Mouse (Mus musculus) left cerebral cortex, adult 9 months (tissue): Measurements from ENCODE around the gene Rps27.
"Not testable (repeated sequence)": the region's sequence is repeated elsewhere in the genome, so short reads cannot be mapped to it uniquely, and the experiment has no call there.

Experiments used
- DNase-seq, 2 experiments: peaks; one replicate each; pipeline ENCODE4 v3.0.0; 2022; ENCODE audit warnings: low spot score in 2 of 2

Rps27 gene

DNA sequence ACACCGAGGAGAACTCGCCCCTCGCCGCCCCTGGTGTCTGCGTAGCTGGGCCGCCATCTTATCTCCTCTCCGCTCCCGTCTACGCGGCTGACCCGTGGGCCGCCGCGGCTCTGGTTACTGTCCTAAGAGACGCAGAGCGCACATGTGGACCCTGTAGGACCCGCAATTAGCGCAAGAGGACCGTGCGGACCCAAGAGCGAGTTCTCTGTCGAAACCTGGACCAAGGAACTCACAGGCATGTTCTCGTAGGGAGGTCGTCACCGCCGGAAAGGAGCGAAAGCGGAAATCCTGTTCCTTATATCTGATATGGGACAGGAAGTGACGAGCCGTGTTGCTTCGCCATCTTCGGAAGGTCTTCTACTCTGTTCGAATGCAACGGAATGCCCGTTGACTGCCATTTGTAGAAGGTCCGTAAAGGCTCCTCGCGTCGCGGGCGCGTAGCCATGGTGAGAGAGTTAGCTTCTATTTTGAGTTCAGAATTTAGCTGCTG lies at the start of gene Rps27, which contains the start of gene Rab13:
TSS of gene Rps27 (minus strand) at position 275 of the 490 bp plus-strand sequence.
TSS of gene Rab13 (plus strand) at position 319 of the 490 bp plus-strand sequence.
- peak; percentile 86 to 95 for DNase-seq

DNA sequence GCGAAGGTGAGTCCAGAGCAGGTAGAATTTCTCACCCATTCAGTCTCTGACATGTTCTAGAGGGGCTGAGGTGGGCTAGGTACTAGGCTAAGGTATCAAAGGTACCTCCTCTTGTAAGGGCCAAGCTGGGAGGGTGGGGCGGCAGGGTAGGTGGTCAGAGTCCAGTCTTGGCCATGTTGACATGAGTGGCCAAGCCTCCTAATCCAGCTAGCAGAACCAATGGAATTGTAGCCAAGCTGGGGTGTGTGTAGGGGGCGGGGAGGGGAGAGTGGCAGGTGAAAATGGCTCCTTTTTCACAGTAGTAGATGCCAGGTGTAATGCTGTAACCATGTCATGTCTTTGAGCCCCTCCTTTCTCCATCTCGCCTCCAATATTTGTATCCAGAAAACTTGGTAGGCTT lies 45.1 kb upstream of the Rps27 start:
- DNase-seq: no peak

DNA sequence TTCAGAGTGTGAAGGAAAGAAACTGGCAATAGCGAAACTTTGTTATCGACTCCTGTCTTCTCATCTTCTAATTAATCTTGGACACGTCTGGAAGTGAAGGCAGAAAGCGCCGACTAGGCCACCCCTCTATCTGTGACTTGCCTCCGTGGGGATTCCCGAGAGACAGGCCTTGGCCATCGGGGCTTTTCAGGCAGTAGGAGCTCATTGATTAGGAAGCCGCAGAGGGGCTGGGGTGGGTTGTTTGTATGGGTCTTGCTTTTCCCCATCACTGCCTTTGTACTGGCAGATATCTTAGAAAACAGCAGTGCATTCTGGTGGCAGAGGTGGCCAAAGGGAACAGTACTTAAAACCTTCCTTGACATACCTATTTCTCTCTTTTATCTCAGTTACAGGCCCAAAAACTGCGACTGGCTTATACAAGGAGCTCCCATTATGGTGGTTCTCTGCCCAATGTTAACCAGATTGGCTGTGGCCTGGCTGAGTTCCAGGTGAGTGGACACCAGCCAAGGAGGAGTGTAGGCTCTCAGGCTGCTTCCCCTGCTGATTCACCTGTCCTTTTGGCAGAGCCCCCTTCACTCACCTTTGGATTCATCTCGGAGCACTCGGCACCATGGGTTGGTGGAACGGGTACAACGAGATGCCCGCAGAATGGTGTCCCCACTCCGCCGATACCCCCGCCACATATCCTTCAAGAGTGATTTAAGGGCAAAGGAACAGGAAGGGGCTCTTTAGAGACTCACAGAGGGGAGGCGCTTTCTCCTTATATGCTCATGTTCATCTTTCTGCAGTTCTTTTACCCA lies 43.5 kb upstream of the Rps27 start:
- no peak for DNase-seq

DNA sequence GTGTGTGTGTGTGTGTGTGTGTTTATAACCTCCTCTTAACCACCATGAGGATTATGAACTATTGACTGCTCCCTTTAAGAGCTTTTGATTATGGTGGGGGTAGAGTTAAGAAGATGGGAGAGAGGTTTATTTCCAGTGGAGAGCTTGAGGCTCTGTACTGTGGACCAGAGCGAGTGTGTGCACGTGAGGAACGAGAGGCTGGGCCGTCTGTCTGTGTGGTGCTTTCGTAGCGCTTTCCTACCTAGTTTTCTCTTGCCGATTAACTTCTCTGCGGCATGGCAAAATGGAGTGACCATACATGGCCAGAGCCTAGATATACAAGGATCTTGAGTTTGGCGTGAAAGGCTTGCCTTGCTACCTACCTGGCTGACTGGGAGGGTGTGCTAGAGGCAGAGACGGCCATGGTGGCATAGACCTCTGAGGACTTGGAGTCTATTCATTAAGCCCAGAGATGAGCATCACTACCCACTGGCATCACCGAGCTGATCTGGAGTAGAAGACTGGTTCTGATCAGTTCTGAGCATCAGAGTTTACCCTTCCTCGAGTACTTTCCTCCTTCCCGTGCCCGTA lies 42.4 kb upstream of the Rps27 start:
- DNase-seq: no peak

DNA sequence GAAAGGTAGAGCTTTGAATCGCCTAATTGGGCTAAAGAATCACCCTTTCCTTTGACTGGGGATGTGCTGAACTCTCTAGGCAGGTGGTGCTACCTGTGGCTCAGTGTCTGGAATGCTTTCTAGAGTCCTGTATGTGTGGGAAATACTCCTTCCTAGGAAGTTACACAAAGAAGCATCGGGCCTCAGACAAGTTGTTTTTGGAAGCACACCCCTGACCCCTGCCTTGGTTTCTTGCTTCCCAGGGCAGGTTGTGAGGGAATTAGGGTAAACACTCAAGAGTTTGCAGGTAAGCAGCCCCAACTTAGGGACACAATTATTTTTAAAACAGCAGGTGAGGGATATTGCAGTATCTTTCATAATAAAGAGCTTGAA lies 41.7 kb upstream of the Rps27 start:
- no peak for DNase-seq

DNA sequence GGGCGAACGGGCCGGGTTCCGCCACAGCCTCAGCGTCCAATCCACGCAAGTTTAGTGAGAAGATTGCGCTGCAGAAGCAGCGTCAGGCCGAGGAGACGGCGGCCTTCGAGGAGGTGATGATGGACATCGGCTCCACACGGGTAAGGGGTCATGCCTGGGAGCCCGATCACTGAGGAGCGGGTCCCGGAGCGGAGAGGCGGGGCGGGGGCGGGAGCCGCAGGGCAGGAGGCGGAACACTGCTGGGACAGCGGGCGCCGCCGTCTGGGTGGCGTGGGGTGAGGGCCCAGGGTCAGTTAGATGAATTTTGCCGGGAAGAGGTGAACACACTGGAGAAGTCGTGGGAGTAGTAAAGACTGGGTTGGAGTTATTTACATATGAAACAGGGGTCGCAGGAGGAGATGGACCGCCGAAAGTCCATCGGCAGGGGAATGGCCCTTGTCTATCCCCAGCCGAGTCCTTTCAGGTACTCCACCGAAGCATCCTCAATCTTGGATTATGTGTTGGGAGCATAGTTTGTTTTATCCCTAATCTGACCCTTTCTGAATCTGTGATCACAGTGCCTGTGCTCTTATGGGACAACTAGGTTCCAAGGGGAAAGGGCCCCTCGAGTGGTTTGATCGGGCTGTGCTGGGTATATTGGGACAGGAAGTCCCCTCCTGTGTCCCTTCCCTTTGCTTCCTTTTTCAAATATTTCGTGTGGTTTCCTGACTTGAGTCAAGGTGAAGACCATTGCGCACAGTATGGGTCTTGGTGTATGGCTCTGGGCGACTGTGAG lies 41.2 kb upstream of the Rps27 start:
- no peak for DNase-seq

DNA sequence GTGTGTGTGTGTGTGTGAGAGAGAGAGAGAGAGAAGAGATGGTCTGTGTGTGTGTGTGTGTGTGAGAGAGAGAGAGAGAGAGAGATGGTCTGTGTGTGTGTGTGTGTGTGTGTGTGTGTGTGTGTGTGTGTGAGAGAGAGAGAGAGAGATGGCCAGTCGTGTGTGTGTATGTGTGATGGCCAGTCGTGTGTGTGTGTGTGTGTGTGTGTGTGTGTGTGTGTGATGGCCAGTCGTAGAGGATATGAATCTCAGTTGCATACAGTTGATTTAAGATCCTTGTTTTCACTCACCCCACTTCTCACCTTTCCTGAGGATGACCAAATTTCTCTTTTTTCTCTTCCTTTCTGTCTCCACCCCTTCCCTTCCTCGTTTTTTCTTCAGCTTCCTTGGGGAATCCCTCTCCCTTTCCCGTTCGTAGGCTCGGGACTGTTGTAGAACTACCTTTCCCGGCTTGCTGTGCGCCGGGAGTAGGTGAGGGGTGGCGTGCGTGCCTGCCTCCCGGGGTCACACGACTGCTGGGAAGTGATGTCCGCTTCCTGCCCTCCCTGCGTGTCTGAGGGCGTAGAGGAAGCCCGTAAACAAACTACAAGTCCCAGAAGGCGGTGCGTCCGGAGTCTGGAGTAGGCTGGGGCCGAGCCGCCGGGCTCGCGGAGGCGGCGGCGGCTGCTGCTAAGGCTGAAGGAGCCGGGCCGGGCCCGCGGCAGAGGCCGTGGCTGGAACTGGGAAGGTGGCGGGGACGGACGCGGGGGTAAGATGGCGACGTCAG lies 40.4 kb upstream of the Rps27 start, which contains the start of gene Crtc2:
TSS of gene Crtc2 (plus strand) at position 511 of the 766 bp plus-strand sequence.
- peak; percentile 96 to 98 for DNase-seq

DNA sequence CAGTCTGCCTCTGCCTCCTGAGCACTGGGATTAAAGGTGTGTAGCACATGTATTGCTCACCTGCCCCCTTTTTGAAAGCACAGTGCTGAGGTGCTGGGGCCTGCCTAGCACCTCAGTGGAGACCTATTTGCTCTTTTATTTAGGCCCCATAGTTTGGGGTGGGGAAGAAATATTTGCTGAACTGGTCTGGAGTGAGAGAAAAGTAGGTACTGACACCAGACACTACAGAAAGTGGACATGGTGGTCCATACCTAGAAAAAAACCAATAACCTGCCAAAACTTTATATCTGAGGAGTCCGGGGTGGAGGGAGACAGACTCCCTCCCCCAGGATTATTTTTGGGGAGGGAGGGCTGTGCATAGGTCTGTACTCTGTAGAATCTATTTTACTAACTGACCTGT lies 39.7 kb upstream of the Rps27 start:
- not testable (repeated sequence) for DNase-seq

DNA sequence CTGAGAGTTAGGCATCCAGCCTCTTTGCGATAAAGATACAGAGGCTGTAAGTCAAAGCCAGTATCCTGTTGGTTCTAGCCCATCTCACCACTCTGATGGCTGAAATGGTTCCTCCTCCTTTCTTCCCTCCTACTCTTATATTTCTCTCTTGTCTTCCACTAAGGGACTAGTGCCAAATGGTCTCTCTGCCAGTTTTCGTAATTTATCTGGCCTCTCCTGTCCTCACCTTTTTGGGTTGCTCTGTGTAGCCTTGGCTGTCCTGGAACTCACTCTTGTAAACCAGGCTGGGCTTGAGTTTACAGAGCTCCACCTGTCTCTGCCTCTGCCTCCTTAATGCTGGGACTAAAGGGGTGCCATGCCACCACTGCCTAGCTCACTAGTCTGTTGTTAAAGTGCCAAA lies 39.2 kb upstream of the Rps27 start:
- DNase-seq: not testable (repeated sequence)

DNA sequence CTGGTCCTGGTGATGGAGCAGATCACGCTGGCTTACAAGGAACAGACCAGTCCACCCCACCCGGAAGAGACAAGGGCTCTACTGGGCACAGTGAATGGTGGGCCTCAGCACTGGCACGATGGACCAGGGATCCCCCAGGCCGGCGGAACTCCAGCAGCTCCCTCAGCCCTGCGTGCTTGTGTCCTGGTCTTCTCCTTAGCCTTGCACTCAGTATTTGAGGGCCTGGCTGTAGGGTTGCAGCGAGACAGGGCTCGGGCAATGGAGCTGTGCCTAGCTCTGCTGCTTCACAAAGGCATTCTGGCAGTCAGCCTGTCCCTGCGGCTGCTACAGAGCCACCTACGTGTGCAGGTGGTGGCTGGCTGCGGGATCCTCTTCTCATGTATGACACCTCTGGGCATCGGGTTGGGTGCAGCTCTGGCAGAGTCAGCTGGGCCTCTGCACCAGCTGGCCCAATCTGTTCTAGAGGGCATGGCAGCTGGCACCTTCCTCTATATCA lies 38.3 kb upstream of the Rps27 start:
- not testable (repeated sequence) for DNase-seq

DNA sequence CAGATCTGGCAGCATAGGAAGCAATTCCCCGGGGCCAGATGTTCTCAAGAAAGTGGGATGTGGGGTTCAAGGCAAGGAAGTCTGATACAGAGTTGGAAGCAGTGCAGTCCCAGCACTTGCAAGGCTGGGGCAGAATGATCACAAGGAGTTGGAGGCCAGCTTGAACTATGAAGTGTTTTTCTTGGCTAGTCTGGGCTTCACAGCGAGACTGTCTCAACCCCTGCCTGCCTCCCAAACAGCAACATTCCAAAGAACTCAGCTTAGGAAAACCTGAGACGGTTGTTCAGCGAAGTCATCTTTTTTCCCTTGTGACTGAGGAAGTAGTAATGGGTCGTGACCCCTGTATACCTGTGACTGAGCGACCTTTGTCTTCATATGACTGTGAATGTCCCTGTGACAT lies 37.3 kb upstream of the Rps27 start:
- no peak for DNase-seq

DNA sequence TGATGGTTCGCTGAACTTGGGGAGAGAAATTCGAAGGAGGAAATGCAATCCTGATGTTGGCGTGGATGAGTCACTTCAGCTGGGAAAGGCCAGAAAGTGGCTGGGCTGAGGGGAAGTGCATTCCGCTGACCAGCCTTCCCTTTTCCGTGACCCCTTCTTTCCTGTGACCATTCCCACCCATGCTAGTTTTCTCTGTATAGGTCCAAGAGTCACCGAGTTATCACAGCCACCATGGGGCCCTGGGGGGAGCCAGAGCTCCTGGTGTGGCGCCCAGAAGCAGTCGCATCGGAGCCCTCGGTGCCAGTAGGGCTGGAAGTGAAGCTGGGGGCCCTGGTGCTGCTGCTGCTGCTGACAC lies 35.3 kb upstream of the Rps27 start:
- no peak for DNase-seq

DNA sequence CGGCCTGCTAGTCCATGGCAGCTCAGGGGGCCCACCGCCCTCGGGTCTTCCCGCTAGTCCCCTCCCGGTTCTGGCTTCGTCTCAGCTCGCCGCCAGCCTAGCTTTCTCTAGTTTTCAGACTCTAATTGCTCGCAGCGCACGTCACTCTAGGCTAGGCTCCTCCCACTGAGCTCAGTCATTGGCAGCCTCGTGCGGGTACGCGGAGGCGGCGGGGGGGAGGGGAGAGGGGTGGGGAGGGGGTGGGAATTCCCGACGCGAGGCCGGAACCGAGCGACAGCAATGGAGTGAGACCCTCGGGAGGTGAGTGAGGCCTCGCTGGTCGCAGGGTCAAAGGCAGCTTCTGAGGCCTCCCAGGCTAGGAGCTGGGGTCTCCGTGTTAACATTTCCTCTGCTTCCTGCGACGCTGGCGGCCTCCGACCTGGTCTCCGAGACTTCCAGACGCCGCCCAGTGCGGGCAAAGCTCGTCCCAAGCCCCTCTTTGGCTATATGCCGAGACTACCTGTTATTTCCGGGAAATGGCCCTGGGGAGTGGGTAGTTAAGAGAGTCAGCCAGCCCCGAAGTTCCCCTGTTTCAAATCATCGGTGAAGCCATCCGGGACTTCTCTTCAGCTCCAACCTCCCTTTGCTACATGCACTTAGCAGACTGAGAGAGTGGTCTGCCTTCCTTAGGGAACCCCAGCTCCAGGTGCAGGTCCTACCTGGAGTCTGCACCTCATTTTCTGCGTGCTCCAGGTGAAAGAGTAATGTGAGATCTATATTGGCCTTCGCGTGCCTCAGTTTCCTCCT lies 34.7 kb upstream of the Rps27 start, which contains the start of gene Slc39a1:
TSS of gene Slc39a1 (plus strand) at position 213 of the 786 bp plus-strand sequence.
- peak; percentile 85 to 94 for DNase-seq

DNA sequence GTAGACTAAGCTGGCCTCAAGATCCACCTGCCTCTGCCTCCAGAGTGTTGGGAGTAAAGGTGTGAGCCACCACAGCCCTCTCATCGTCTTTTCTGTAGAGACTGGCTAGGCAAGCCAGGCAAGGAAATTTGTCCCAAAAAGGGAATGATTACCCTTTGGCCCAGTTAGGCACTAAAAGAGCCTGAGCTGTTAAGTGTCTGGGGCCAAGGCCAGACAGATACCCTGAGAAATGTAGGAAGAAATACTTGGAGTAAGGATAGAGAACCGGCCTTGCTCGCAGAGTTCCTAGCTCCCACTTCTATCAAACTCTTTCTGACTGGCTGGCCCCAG lies 34.1 kb upstream of the Rps27 start:
- DNase-seq: peak in 1 of 2 experiments; percentile 33

DNA sequence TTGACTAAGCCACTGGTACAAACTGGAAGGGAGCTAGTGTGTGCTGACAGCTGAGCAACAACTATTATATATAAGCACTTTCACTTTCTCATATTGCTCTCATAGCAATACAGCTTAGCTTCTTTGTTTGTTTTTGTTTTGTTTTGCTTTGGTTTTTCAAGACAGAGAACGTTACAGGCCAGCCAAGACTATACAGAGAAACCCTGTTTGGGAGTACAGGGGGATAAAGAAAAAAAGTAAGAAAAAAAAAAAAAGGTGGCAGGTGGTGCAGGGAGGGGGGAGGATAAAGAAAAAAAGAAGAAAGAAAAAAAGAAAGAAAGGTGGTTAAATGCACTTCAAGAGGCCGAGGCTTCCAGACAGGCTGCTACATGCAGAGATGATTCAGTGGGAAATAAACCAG lies 32.0 kb upstream of the Rps27 start:
- DNase-seq: no peak

DNA sequence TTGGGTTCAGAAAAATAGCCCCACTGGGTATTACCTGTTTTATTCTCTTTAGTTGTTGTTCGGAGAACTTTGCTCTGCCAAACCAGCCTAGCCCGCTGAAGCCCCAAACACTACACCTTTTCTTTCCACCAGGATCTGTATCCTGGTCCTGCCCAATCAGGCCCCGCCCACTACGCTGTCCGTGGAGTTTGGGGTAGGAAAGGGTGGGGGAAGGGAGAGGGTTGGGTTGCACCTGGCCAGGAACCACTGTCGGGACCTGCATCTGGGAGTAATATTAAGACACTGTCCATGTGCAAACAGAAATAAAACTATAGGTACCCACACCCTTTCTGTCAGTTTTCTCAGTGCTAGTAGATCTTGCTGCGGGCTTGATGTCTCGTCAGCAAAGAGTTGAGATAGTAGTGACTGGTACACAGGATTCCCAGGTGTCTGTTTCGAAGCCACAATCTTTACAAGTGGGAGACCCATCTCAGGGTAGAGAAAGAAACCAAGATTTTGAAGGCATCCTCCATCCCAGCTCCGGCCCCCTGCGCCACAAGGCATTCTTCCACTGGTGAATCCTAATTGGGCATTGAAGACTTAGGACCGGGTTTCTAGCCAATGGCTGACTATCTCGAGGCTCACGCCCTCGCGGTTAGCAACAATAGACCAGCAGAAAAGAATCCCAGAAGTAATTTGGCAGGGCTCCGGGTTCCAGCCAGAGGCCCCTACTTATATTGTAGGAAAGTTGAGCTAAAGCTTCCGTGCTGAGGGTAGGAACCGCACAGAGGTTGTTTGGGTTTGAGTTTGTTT lies 29.7 kb upstream of the Rps27 start, which contains the start of gene Creb3l4:
TSS of gene Creb3l4 (minus strand) at position 529 of the 792 bp plus-strand sequence.
- peak in 1 of 2 experiments; percentile 42 for DNase-seq

DNA sequence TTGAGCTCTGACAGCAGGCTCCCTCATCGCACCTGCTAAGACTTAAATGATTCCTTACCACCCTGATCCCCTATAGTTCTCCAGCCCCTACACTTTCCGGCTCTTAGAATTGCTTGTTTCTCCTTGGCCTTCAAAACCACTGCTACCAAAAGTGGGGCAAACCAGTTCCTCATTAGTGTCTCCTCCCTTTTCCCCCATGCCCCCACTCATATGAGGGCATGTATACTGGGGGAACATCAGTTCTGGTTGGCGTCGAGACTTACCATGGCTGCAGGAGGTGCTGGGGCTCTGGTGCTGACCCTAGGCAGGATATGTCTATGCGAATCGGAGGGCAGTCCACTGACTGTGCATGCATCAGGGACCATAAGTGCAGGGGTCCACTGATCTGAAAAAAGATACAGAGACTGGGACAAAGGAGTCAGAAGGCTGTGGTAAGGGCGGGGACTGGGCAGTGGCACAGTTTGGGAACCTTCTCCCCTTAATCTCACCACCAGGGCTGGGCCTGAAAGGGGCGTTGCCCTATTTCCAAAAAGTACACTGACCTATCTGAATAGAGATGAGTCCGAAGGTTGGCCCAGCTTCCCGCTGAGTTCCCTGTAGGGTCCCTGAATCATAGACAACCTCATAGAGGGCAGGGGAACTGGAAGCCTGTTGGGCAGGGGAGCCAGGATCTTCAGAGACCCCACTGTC lies 28.4 kb upstream of the Rps27 start:
- no peak for DNase-seq

DNA sequence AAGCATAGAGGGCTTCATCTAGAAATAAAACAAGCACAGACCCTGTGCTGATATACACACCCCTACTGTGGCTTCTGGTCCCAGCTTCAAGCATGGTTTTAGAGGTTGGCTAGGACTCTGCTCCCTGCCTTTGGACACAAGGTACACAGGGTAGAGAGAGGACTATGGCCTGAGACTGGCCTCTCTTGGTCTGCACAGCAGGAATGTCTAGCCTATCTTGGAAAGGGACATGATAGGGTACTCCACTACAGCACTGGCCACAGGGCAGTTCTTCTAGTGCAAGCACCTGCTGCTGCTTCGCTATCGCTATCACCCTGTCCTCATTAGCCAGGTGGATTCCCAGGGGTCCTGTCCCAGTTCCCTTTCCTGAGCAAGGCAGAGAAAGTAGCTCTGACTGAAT lies 27.8 kb upstream of the Rps27 start:
- no peak for DNase-seq
